Mouse (Mus musculus): ENCODE results near the gene Cdc5l. TPM values are rescaled to one million over a fixed set of nuclear protein-coding genes. Genes with fewer than 3 reads are reported as not detected.
A peak's percentile ranks its signal among the peaks of the same experiment; 100 is the strongest.

Cdc5l gene
- total and polyA plus RNA-seq, 3 experiments = 45.2 to 69.6 (median 58.9) TPM

GRCm38 (mm10) chr17:45406281-45406680 lies 27.3 kb downstream of the Cdc5l start:
- H3K36me3 ChIP-seq (replicated peaks in 1 of 2; ENCODE audit: control insufficient read depth in 1 of 2, insufficient read depth in 1 of 2, low read length in 1 of 2) = peaks cover 51 to 87% of the 10 kb centered on the region in 2 experiments
- in situ Hi-C loops (cut with MboI; ENCODE audit: low pct_ligation_motif_present, low pct_unique_long_range_greater_than_20kb, low sequenced_read_pairs) (no loop called here), dilution Hi-C loops (cut with MboI; ENCODE audit: extremely low pct_ligation_motif_present, extremely low pct_unique_long_range_greater_than_20kb, low sequenced_read_pairs) (no loop called here)

DNA sequence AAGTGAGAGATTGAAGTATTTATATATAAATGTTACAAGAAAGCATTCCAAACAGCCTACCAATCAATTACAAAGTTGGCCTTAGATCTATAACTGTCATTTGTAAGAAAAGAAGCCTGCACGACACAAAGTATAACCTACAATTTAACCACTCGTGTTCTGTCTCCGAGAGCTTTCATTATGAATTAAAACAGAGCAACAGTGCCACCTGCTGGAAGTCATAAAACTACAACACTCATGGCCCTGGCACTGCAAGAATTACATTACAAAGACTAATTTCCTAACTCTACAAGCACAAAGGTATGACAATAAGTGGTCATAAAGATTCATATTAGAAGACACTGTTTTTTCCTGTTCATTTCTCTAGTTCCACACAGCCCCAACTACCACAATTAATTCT lies 30.3 kb downstream of the Cdc5l start:
- peak; percentile 65 for TF ChIP-seq RAD21 (IDR thresholded peaks at IDR 0.05; ENCODE audit: low read depth, low read length)
- no peak for TF ChIP-seq ZNF384 (IDR thresholded peaks at IDR 0.05; ENCODE audit: low read depth, low read length)
- no peak for TF ChIP-seq USF1 (IDR thresholded peaks at IDR 0.05; ENCODE audit: low read depth, low read length)
- TF ChIP-seq ZMIZ1 (IDR thresholded peaks at IDR 0.05; ENCODE audit: low read depth, low read length) = no peak
- TF ChIP-seq JUND (conservative IDR thresholded peaks at IDR 0.05; ENCODE audit: low read depth, low read length) = peak; percentile 31; the same call in 1 of the 2 replicates
- no peak for TF ChIP-seq HCFC1 (IDR thresholded peaks at IDR 0.05; ENCODE audit: low read depth, low read length)
- TF ChIP-seq CTCF (conservative IDR thresholded peaks at IDR 0.05 in 1 of 2, IDR thresholded peaks at IDR 0.05 in 1 of 2; ENCODE audit: low read depth in 2 of 2, low read length in 2 of 2) = peak; percentile 50 to 74
- peak; percentile 51; the same call in 1 of the 2 replicates for TF ChIP-seq MYC (IDR thresholded peaks at IDR 0.05; ENCODE audit: low read depth, low read length)
- TF ChIP-seq MEF2A (IDR thresholded peaks at IDR 0.05; ENCODE audit: borderline replicate concordance, low read depth, low read length) = no peak
- no peak for TF ChIP-seq MAZ (IDR thresholded peaks at IDR 0.05; ENCODE audit: low read depth, low read length)
- peak; percentile 51 for TF ChIP-seq SMC3 (IDR thresholded peaks at IDR 0.05; ENCODE audit: low read depth, low read length)
- peaks cover 8% of the 10 kb centered on the region for H3K79me2 ChIP-seq (replicated peaks; ENCODE audit: control insufficient read depth, extremely low read depth, insufficient read depth, poor library complexity, severe bottlenecking)
- peak; percentile 69 for DNase-seq (ENCODE audit: extremely low read depth)
- no peak overlapping the region for H3K27ac ChIP-seq (ENCODE audit: insufficient read depth, low read depth)
- peaks cover 0 to 9% of the 10 kb centered on the region in 2 experiments; a peak in 1 of 4 replicates for H3K4me1 ChIP-seq (ENCODE audit: control insufficient read depth in 1 of 2, insufficient read depth in 2 of 2)
- H3K4me3 ChIP-seq (replicated peaks in 1 of 3; ENCODE audit: low read depth in 2 of 3, low read length in 2 of 3, poor library complexity in 1 of 3) = no peak overlapping the region
- H3K27me3 ChIP-seq (replicated peaks) = no peaks in the 10 kb centered on the region
- in situ Hi-C loops (cut with MboI; ENCODE audit: low pct_ligation_motif_present, low pct_unique_long_range_greater_than_20kb, low sequenced_read_pairs) (no loop called here), dilution Hi-C loops (cut with MboI; ENCODE audit: extremely low pct_ligation_motif_present, extremely low pct_unique_long_range_greater_than_20kb, low sequenced_read_pairs) (no loop called here)
- H3K4me2 ChIP-seq (ENCODE audit: insufficient read depth, low read depth, poor library complexity, severe bottlenecking) = no peak overlapping the region
- no peaks in the 10 kb centered on the region for H3K9me3 ChIP-seq (replicated peaks; ENCODE audit: low read length)
- peaks cover 39 to 84% of the 10 kb centered on the region in 2 experiments for H3K36me3 ChIP-seq (replicated peaks in 1 of 2; ENCODE audit: control insufficient read depth in 1 of 2, insufficient read depth in 1 of 2, low read length in 1 of 2)
- no peak overlapping the region for H3K9ac ChIP-seq (ENCODE audit: insufficient read depth, low read depth)

More at GRCm38 (mm10) chr17:45406281-45406680, 27.3 kb downstream of the Cdc5l start:
- no peaks in the 10 kb centered on the region for H3K27me3 ChIP-seq (replicated peaks)
- H3K79me2 ChIP-seq (replicated peaks; ENCODE audit: control insufficient read depth, extremely low read depth, insufficient read depth, poor library complexity, severe bottlenecking) = peaks cover 3% of the 10 kb centered on the region; the same call in 1 of the 2 replicates
- peaks cover 0 to 7% of the 10 kb centered on the region in 2 experiments; a peak in 1 of 4 replicates for H3K4me1 ChIP-seq (ENCODE audit: control insufficient read depth in 1 of 2, insufficient read depth in 2 of 2)
- H3K27ac ChIP-seq (ENCODE audit: insufficient read depth, low read depth) = no peak overlapping the region
- no peaks in the 10 kb centered on the region for H3K9me3 ChIP-seq (replicated peaks; ENCODE audit: low read length)
- peak; percentile 21 for DNase-seq (ENCODE audit: extremely low read depth)
- no peak overlapping the region for H3K4me2 ChIP-seq (ENCODE audit: insufficient read depth, low read depth, poor library complexity, severe bottlenecking)
- H3K4me3 ChIP-seq (replicated peaks in 1 of 3; ENCODE audit: low read depth in 2 of 3, low read length in 2 of 3, poor library complexity in 1 of 3) = no peak overlapping the region
- no peak for TF ChIP-seq CHD1 (IDR thresholded peaks at IDR 0.05; ENCODE audit: low read depth, low read length)
- peak in 1 of 2 experiments; percentile 18; a peak in 2 of 4 replicates for TF ChIP-seq CTCF (conservative IDR thresholded peaks at IDR 0.05 in 1 of 2, IDR thresholded peaks at IDR 0.05 in 1 of 2; ENCODE audit: low read depth in 2 of 2, low read length in 2 of 2)
- H3K9ac ChIP-seq (ENCODE audit: insufficient read depth, low read depth) = no peak overlapping the region

DNA sequence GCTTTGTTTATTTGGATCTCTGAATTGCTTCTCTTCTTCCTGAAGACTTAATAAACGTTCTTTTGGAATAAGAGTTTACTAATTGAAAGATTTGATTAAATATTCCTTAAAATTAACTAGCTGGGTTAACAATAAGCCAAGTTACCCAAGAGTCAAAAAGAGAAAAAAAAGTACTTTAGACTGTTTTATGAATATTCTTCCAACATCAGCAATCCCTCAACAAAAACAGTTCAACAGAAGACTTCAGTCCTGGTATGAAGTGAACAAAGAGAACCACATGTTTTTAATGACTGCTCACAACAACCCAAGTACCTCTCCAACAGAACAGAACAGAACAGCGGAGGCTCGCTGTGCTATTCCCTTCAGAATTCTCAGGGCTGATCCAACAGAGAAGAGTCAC lies 30.9 kb downstream of the Cdc5l start:
- H3K4me2 ChIP-seq (ENCODE audit: insufficient read depth, low read depth, poor library complexity, severe bottlenecking) = no peak overlapping the region

More for the DNA sequence above, 30.9 kb downstream of the Cdc5l start:
- DNase-seq (ENCODE audit: extremely low read depth) = no peak
- in situ Hi-C loops (cut with MboI; ENCODE audit: low pct_ligation_motif_present, low pct_unique_long_range_greater_than_20kb, low sequenced_read_pairs) (no loop called here), dilution Hi-C loops (cut with MboI; ENCODE audit: extremely low pct_ligation_motif_present, extremely low pct_unique_long_range_greater_than_20kb, low sequenced_read_pairs) (no loop called here)
- Histone ChIP-seq H3K79me2 (replicated peaks; ENCODE audit: control insufficient read depth, extremely low read depth, insufficient read depth, poor library complexity, severe bottlenecking) (peaks cover 8% of the 10 kb centered on the region), H3K4me3 (replicated peaks in 1 of 3; ENCODE audit: low read depth in 2 of 3, low read length in 2 of 3, poor library complexity in 1 of 3) (no peak overlapping the region), H3K9me3 (replicated peaks; ENCODE audit: low read length) (no peaks in the 10 kb centered on the region), H3K36me3 (replicated peaks in 1 of 2; ENCODE audit: control insufficient read depth in 1 of 2, insufficient read depth in 1 of 2, low read length in 1 of 2) (peaks cover 39 to 85% of the 10 kb centered on the region in 2 experiments), H3K27ac (ENCODE audit: insufficient read depth, low read depth) (no peak overlapping the region), H3K9ac (ENCODE audit: insufficient read depth, low read depth) (no peak overlapping the region), H3K27me3 (replicated peaks) (no peaks in the 10 kb centered on the region), H3K4me1 (ENCODE audit: control insufficient read depth in 1 of 2, insufficient read depth in 2 of 2) (peaks cover 0 to 9% of the 10 kb centered on the region in 2 experiments; a peak in 1 of 4 replicates)
- TF ChIP-seq USF1 (IDR thresholded peaks at IDR 0.05; ENCODE audit: low read depth, low read length) = no peak

All from CH12.LX (cell line).